Mouse (Mus musculus) erythroblast, embryonic 14.5 days (primary cell): Measurements from ENCODE around the gene Cacnb2. TPM values are rescaled to one million over a fixed set of nuclear protein-coding genes. Genes with fewer than 3 reads are reported as not detected.

Source experiments
- H3K27me3 ChIP-seq: 2 replicates; pipeline ENCODE4 v1.6.1; 2012; ENCODE audit warnings: inconsistent platforms; ENCODE audit not compliant: control insufficient read depth
- H3K36me3 ChIP-seq: 2 replicates; pipeline ENCODE4 v1.6.1; 2012; ENCODE audit warnings: mild to moderate bottlenecking, inconsistent platforms; ENCODE audit not compliant: control insufficient read depth
- H3K4me1 ChIP-seq: 2 replicates; pipeline ENCODE4 v1.6.1; 2012; ENCODE audit warnings: inconsistent platforms; ENCODE audit not compliant: control insufficient read depth
- H3K4me3 ChIP-seq: replicated peaks from 2 replicates; pipeline ENCODE3; 2012; ENCODE audit warnings: moderate library complexity, mild to moderate bottlenecking, inconsistent platforms
- H3K9me3 ChIP-seq: 2 replicates; pipeline ENCODE4 v1.6.1; 2012; ENCODE audit warnings: low read length, inconsistent platforms, mixed read lengths; ENCODE audit not compliant: control insufficient read depth
- GATA1 ChIP-seq: IDR thresholded peaks from 2 replicates; pipeline ENCODE4 v1.6.1; 2012; ENCODE audit warnings: low read length, inconsistent platforms, mixed read lengths
- TAL1 ChIP-seq: IDR thresholded peaks from 3 replicates; pipeline ENCODE4 v1.6.1; 2012; ENCODE audit warnings: low read length, inconsistent platforms, mixed read lengths
- polyA plus RNA-seq: library from polyadenylated mRNA; stranded (reverse); fragments of >175 nt; gene quantifications from 2 replicates; pipeline ENCODE4 v1.2.3, GENCODE M21; 2012

The Cacnb2 gene
- polyA plus RNA-seq, 1 experiment: not detected

- H3K36me3 ChIP-seq: no peaks in the 10 kb centered on the region
- H3K27me3 ChIP-seq: no peaks in the 10 kb centered on the region
- H3K4me1 ChIP-seq: no peaks in the 10 kb centered on the region
- no peak overlapping the region for H3K4me3 ChIP-seq
- no peaks in the 10 kb centered on the region for H3K9me3 ChIP-seq
- no peak for TF ChIP-seq TAL1
- no peak for TF ChIP-seq GATA1
Observed at GRCm38 (mm10) chr2:14639877-14640276, 37.0 kb downstream of the Cacnb2 start.

- no peaks in the 10 kb centered on the region for H3K4me1 ChIP-seq
- no peak for TF ChIP-seq GATA1
- TF ChIP-seq TAL1: no peak
- H3K4me3 ChIP-seq: no peak overlapping the region
- no peaks in the 10 kb centered on the region for H3K36me3 ChIP-seq
- H3K27me3 ChIP-seq: no peaks in the 10 kb centered on the region
- no peaks in the 10 kb centered on the region for H3K9me3 ChIP-seq
Observed at GRCm38 (mm10) chr2:14641040-14641439, 38.2 kb downstream of the Cacnb2 start.

DNA sequence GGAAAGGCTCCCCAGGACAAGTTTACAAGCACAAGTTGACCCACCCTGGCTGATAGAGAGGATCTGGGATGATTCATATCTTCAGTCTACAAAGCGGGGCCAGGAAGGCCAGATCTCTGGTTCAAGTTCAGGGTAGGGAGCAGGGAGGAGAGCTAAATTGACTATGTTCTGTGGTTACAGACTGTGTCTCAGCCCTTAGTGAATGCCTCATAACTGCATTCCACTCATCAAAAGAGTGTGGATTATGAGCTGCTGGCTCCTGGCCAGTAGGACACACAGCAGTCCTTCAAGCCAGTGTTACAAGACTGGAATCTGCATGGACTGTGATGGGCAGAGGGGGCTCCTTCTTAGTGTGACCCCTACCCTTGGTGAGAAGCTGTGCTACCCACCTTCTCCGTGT, 48.4 kb downstream of the Cacnb2 start:
- TF ChIP-seq GATA1 (no peak), TAL1 (no peak)
- no peak overlapping the region for H3K4me3 ChIP-seq
- H3K4me1 ChIP-seq: no peaks in the 10 kb centered on the region
- H3K36me3 ChIP-seq: no peaks in the 10 kb centered on the region
- no peaks in the 10 kb centered on the region for H3K27me3 ChIP-seq
- no peaks in the 10 kb centered on the region for H3K9me3 ChIP-seq

- no peaks in the 10 kb centered on the region for H3K27me3 ChIP-seq
- H3K4me1 ChIP-seq: no peaks in the 10 kb centered on the region
- no peak overlapping the region for H3K4me3 ChIP-seq
- no peaks in the 10 kb centered on the region for H3K36me3 ChIP-seq
- no peaks in the 10 kb centered on the region for H3K9me3 ChIP-seq
- TF ChIP-seq GATA1 (no peak), TAL1 (no peak)
Observed at GRCm38 (mm10) chr2:14656673-14657072, 53.8 kb downstream of the Cacnb2 start.

GRCm38 (mm10) chr2:14657205-14657844, 54.4 kb downstream of the Cacnb2 start:
- Histone ChIP-seq H3K4me3 (no peak overlapping the region), H3K9me3 (no peaks in the 10 kb centered on the region), H3K36me3 (no peaks in the 10 kb centered on the region), H3K27me3 (no peaks in the 10 kb centered on the region), H3K4me1 (no peaks in the 10 kb centered on the region)
- TF ChIP-seq GATA1 (no peak), TAL1 (no peak)

- Histone ChIP-seq H3K36me3 (no peaks in the 10 kb centered on the region), H3K4me1 (no peaks in the 10 kb centered on the region), H3K9me3 (no peaks in the 10 kb centered on the region), H3K4me3 (no peak overlapping the region), H3K27me3 (no peaks in the 10 kb centered on the region)
- TF ChIP-seq GATA1: no peak
- TF ChIP-seq TAL1: no peak
Observed at GRCm38 (mm10) chr2:14665213-14665612, 62.3 kb downstream of the Cacnb2 start.

GRCm38 (mm10) chr2:14672117-14672516, 69.2 kb downstream of the Cacnb2 start:
- no peaks in the 10 kb centered on the region for H3K36me3 ChIP-seq
- no peaks in the 10 kb centered on the region for H3K27me3 ChIP-seq
- no peaks in the 10 kb centered on the region for H3K4me1 ChIP-seq
- no peak overlapping the region for H3K4me3 ChIP-seq
- no peaks in the 10 kb centered on the region for H3K9me3 ChIP-seq
- TF ChIP-seq TAL1 (no peak), GATA1 (no peak)

GRCm38 (mm10) chr2:14676885-14677516, 74.1 kb downstream of the Cacnb2 start:
- Histone ChIP-seq H3K36me3 (no peaks in the 10 kb centered on the region), H3K9me3 (no peaks in the 10 kb centered on the region), H3K4me1 (no peaks in the 10 kb centered on the region), H3K4me3 (no peak overlapping the region), H3K27me3 (no peaks in the 10 kb centered on the region)
- TF ChIP-seq GATA1 (no peak), TAL1 (no peak)

GRCm38 (mm10) chr2:14684231-14684630, 81.3 kb downstream of the Cacnb2 start:
- Histone ChIP-seq H3K36me3 (no peaks in the 10 kb centered on the region), H3K4me3 (no peak overlapping the region), H3K27me3 (no peaks in the 10 kb centered on the region), H3K9me3 (no peaks in the 10 kb centered on the region), H3K4me1 (no peaks in the 10 kb centered on the region)
- no peak for TF ChIP-seq TAL1
- no peak for TF ChIP-seq GATA1
